Mouse (Mus musculus): Measurements from ENCODE around the gene Ccnb2.
"Not testable (repeated sequence)": the region's sequence is repeated elsewhere in the genome, so short reads cannot be mapped to it uniquely, and the experiment has no call there.

Ccnb2 gene

GRCm38 (mm10) chr9:70421257-70422056 is at the start of gene Ccnb2:
Gene Ccnb2 (minus strand): TSS chr9:70421547.
- DNase-seq (ENCODE audit: low spot score), result peak; percentile 80

DNA sequence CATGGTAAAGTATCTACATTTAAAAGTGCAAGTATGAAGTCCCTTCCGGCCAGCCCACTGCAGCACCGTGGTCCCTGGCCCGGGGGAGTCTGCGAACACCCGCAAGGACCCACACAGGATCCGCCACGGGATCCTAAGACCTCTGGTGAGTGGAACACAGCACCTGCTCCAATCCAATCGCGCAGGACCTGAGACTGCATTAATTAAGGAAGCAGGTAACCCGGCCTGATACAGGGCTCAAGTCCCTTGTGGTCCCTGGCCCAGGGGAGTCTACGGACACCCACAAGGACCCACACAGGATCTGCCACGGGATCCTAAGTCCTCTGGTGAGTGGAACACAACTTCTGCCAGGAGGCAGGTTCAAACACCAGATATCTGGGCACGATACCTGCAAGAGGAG is 41.7 kb upstream of the Ccnb2 start:
- DNase-seq (ENCODE audit: low spot score), result not testable (repeated sequence)

GRCm38 (mm10) chr9:70452371-70452770 is 31.0 kb upstream of the Ccnb2 start:
- no peak for DNase-seq (ENCODE audit: low spot score)

DNA sequence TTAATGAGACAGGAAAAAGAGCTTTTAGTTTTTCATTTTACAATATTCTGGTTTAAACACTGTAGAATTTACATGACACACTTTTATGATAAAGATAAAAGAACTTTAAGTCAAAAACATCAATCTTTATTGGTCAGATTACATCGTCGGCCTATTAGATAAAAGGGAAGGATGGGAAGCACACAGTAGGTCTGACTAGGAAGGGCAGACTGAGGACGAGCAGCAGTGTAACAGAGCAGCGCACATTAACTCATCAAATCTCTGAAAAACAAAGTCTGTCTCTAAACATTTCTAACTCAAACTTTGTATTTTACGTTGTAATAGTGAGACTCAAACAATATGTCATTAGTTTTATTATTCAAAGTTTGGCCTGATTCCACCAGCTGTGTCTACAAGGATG is 27.7 kb upstream of the Ccnb2 start:
- no peak for DNase-seq (ENCODE audit: low spot score)

GRCm38 (mm10) chr9:70439959-70440358 is 18.6 kb upstream of the Ccnb2 start:
- no peak for DNase-seq (ENCODE audit: low spot score)

DNA sequence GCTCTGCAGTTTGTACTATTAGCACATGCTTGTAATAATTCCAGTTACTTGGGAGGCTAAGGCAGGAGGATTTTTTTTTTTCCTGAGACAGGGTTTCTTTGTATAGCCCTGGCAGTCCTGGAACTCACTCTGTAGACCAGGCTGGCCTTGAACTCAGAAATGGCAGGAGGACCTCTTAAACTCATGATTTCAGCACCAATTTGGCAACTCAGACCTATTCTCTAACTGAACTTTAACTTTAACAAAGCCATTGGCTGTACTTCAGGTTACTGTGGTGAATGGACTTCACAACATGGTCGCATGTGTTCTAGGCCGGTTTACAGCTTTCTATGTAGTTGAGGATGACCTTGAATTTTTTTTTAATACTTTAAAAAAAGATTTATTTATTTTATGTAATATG is 1.3 kb upstream of the Ccnb2 start:
- DNase-seq (ENCODE audit: low spot score), result no peak

- DNase-seq (ENCODE audit: low spot score), result no peak
Observed at GRCm38 (mm10) chr9:70416412-70416811, 4.9 kb downstream of the Ccnb2 start.

DNA sequence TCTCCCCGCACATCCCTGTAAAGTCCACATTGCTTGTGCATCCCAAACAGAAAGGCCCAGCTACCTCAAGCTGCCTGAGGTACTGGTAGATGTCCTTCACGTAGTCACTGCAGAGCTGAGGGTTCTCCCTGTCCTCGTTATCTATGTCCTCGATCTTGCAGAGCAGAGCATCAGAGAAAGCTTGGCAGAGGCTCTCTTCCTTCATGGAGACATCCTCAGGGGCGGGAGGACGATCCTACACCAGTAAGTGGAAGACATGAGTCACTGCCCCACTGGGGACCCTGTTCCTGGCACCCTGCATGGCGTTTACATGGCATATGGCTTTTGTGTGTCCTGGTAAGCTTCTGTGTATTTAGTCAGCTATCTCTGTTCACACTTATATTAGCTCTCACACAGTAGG is 8.3 kb downstream of the Ccnb2 start:
- DNase-seq (ENCODE audit: low spot score), result no peak

GRCm38 (mm10) chr9:70410668-70411067 is 10.7 kb downstream of the Ccnb2 start:
- DNase-seq (ENCODE audit: low spot score), result no peak

DNA sequence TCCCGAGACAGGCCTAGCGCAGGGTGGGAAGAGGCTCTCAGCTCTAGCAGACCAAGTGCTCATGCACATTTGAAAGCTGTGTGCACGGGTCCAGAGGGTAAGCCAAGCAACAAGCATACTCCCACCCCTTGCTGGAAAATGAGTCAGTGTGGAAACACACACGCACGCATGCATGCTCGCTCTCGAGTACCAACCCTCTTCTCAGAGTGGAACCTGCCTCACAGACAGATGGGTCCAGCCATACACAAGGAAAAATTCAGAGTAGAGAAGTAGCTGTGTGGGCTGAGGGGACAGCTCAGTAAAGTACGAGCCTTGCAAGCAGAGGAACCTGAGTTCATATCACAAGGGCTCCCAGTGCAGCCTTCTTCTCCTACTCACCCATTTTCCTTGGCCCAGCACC is 11.6 kb downstream of the Ccnb2 start:
- no peak for DNase-seq (ENCODE audit: low spot score)

DNA sequence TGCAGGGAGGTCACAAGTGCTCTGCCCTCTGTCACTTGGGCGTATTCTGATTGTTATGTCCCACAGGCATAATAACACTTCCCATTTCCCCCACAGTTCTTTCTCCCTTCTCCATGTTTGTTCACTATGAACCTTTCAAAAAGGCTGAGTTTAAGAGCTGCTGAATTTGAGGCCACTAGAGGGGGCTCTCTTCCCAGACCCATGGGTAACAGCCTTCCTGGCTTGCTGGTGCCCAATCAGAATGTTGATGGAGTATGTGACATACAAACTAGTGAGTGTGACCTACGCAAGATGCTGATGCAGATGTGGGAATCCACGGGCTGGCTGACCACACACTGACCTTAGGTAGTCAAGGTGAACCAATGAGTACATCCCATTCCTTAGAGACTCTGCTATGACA is 12.6 kb downstream of the Ccnb2 start:
- DNase-seq (ENCODE audit: low spot score), result no peak

DNA sequence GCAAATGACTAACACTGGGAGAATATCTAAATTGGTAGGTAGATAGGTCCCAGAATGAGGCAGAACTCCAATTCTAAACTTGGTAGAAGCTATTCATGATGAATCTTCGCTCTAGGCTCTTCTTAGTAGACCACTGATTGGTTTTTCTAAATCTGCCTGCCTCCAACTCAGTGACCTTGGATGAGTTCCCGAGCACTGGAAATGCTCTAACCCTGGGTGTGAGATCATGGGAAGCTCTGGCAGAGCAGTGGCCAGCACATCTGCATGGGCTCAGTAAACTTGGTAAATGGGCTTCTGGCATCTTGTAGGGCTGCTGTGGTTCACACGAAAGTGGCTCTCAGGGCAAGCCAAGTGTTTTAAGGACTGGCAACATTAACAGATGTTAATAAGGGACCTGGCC is 14.8 kb downstream of the Ccnb2 start:
- DNase-seq (ENCODE audit: low spot score), result no peak

GRCm38 (mm10) chr9:70401937-70402539 is 19.3 kb downstream of the Ccnb2 start:
- DNase-seq (ENCODE audit: low spot score), result no peak

DNA sequence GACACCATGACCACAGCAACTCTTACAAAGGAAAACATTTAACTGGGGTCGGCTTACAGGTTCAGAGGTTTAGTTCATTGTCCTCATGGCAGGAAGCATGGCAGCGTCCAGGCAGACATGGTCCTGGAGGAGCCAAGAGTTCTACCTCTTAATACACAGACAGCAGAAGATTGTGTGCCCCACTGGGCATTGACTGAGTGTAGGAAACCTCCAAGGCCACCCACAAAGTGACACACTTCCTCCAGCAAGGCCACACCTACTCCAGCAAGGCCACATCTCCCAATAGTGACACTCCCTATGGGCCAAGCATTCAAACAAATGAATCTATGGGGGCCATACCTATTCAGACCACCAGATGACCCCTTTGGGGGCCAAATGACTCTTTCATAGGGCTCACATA is 25.3 kb downstream of the Ccnb2 start:
- DNase-seq (ENCODE audit: low spot score), result no peak

DNA sequence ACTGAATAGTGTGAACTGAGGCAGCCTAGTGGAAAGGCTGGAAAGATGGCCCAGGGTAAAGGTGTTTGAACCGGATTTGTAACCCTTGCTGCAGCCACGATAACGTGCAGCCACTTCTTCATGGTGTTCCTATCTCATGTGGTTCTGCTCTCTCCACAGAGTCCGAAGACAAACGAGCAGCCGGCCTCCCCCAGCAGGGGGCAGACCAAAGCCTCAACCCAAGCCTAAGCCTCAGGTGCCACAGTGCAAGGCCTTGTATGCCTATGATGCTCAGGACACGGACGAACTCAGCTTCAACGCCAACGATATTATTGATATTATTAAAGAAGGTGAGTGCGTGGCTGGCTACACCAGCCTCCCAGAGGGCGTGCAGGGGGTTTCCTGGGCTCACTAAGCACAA is 25.7 kb downstream of the Ccnb2 start:
- no peak for DNase-seq (ENCODE audit: low spot score)

GRCm38 (mm10) chr9:70392563-70392907 is 28.8 kb downstream of the Ccnb2 start:
- DNase-seq (ENCODE audit: low spot score), result no peak

- DNase-seq (ENCODE audit: low spot score), result no peak
Observed at GRCm38 (mm10) chr9:70391660-70392562, 29.4 kb downstream of the Ccnb2 start.

GRCm38 (mm10) chr9:70391042-70391441 is 30.3 kb downstream of the Ccnb2 start:
- DNase-seq (ENCODE audit: low spot score), result no peak

GRCm38 (mm10) chr9:70389548-70389947 is 31.8 kb downstream of the Ccnb2 start:
- DNase-seq (ENCODE audit: low spot score), result no peak

- DNase-seq (ENCODE audit: low spot score), result no peak
Observed at GRCm38 (mm10) chr9:70387410-70388119, 33.8 kb downstream of the Ccnb2 start.

DNA sequence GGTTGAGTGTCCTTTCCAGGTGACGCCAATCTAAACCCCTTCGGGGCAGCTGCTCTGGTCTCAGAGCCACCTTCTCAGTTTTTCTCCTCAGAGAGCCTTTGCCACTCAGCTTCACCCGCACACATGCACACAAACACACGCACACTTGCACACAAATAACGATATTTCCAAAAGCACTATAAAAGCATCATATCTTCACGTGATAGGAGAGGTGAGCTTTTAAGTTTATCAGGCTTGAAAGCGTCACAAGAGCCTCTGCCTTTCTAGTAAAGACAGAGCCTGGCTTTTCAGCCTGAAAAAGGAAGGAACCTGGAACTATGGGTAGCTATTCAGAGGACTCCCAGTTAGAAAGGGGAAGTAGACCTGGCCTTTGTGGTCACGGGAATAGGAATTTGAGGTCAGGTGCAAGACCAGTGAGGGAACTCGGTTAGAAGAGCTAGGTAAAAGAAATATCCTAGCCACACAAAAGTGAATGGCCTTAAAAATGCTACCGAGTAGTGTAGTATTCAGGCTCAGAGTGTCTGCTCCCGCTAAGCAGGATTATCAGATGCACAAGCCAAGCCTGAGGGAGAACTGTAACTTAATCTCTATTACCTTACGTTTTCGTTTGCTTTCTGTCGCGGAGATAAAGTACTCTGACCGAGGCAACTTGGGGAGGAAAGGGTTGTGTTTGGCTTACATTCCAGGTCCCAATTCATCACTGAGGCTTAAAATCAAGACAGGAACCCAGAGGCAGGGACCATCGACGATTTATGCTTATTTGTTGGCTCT is 36.2 kb downstream of the Ccnb2 start:
- DNase-seq (ENCODE audit: low spot score), result no peak
